Mouse (Mus musculus) heart, adult 2 months (tissue): ENCODE data around the gene Klk9. TPM values are rescaled to one million over a fixed set of nuclear protein-coding genes. Genes with fewer than 3 reads are reported as not detected.

ENCODE experiments used
- DNase-seq, 2 experiments: peaks; one replicate each; pipeline ENCODE4 v3.0.0; 2021
- H3K27ac ChIP-seq: fragments of 200-600 bp; 2 replicates; pipeline ENCODE4 v1.8.1; 2022
- H3K27me3 ChIP-seq: fragments of 200-500 bp; 2 replicates; pipeline ENCODE4 v1.6.1; 2012; ENCODE audit warnings: mild to moderate bottlenecking, low read length, inconsistent platforms, mixed read lengths; ENCODE audit not compliant: control insufficient read depth, insufficient read depth
- H3K36me3 ChIP-seq: fragments of 200-500 bp; 2 replicates; pipeline ENCODE4 v1.6.1; 2012; ENCODE audit warnings: low read length, inconsistent platforms; ENCODE audit not compliant: control insufficient read depth, insufficient read depth
- H3K4me1 ChIP-seq: fragments of 200-500 bp; 2 replicates; pipeline ENCODE4 v1.6.1; 2011; ENCODE audit warnings: low read length; ENCODE audit not compliant: control insufficient read depth, insufficient read depth
- H3K4me3 ChIP-seq: fragments of 200-600 bp; 2 replicates; pipeline ENCODE4 v1.8.1; 2022
- H3K79me2 ChIP-seq: fragments of 200-500 bp; replicated peaks from 2 replicates; pipeline ENCODE4 v1.6.1; 2012; ENCODE audit warnings: mild to moderate bottlenecking, inconsistent platforms, low read length, moderate library complexity, mixed read lengths; ENCODE audit not compliant: control insufficient read depth, insufficient read depth
- H3K9ac ChIP-seq: fragments of 200-500 bp; 2 replicates; pipeline ENCODE4 v1.6.1; 2012; ENCODE audit warnings: low read depth, mild to moderate bottlenecking, control low read depth, inconsistent platforms, low read length, mixed read lengths
- CTCF ChIP-seq: fragments of 200-600 bp; IDR thresholded peaks from 2 replicates; pipeline ENCODE4 v1.8.1; 2022; ENCODE audit warnings: antibody characterized with exemption, mild to moderate bottlenecking, moderate library complexity
- EP300 ChIP-seq: fragments of 200-500 bp; IDR thresholded peaks from 2 replicates; pipeline ENCODE4 v1.6.1; 2011; ENCODE audit warnings: low read depth, low read length, control low read depth; ENCODE audit not compliant: insufficient read depth
- POLR2A ChIP-seq: fragments of 200-500 bp; IDR thresholded peaks from 2 replicates; pipeline ENCODE4 v1.6.1; 2011; ENCODE audit warnings: mild to moderate bottlenecking, low read depth, low read length, control low read depth; ENCODE audit not compliant: insufficient read depth
- WGBS: fragments of 180-500 bp; shearing (Covaris S2); methylation state at CpG from one replicate; pipeline ENCODE4 v1.1.7; 2018; 5-methylcytosine and 5-hydroxymethylcytosine counted together
- intact Hi-C: fragments of 180-260 bp; cut with DNase I; formaldehyde crosslinking; loops from one replicate; pipeline ENCODE4 v1.15.1; 2025
- polyA plus RNA-seq: library from polyadenylated mRNA; depleted of rRNA; stranded (reverse); fragments of >200 nt; gene quantifications from 2 replicates; pipeline ENCODE4 v1.2.3, GENCODE M21; 2012
- total RNA-seq, 2 experiments: library from RNA; stranded (reverse); gene quantifications; 2 replicates each; pipeline ENCODE4 v1.2.3; 2021

Gene Klk9
- total and polyA plus RNA-seq, 3 experiments: 0.12 TPM; not detected in 2

GRCm38 (mm10) chr7:43770701-43771100 is 21.0 kb upstream of the Klk9 start:
- WGBS: 90% methylated on average over 10 of the region's 10 CpGs
- Histone ChIP-seq H3K79me2 (no peaks in the 10 kb centered on the region), H3K27me3 (no peaks in the 10 kb centered on the region), H3K9ac (no peak overlapping the region), H3K27ac (no peak overlapping the region), H3K36me3 (no peaks in the 10 kb centered on the region), H3K4me3 (no peak overlapping the region), H3K4me1 (no peaks in the 10 kb centered on the region)
- no peak for TF ChIP-seq CTCF
- no peak for TF ChIP-seq POLR2A
- TF ChIP-seq EP300: no peak
- intact Hi-C loops: no loop called here
- peak in 1 of 2 experiments; percentile 1 for DNase-seq

GRCm38 (mm10) chr7:43771916-43772315 is 19.8 kb upstream of the Klk9 start:
- intact Hi-C loops: no loop called here

GRCm38 (mm10) chr7:43772901-43773300 is 18.8 kb upstream of the Klk9 start:
- intact Hi-C loops: no loop called here
- Histone ChIP-seq H3K36me3 (no peaks in the 10 kb centered on the region), H3K27ac (no peak overlapping the region), H3K9ac (no peak overlapping the region), H3K79me2 (no peaks in the 10 kb centered on the region), H3K4me1 (no peaks in the 10 kb centered on the region), H3K27me3 (no peaks in the 10 kb centered on the region), H3K4me3 (no peak overlapping the region)
- DNase-seq: peak in 1 of 2 experiments; percentile 0
- WGBS: 63% methylated on average over 3 of the region's 3 CpGs
- no peak for TF ChIP-seq EP300
- TF ChIP-seq CTCF: no peak
- no peak for TF ChIP-seq POLR2A

More at GRCm38 (mm10) chr7:43771916-43772315, 19.8 kb upstream of the Klk9 start:
- Histone ChIP-seq H3K79me2 (no peaks in the 10 kb centered on the region), H3K27me3 (no peaks in the 10 kb centered on the region), H3K9ac (no peak overlapping the region), H3K4me1 (no peaks in the 10 kb centered on the region), H3K27ac (no peak overlapping the region), H3K4me3 (no peak overlapping the region), H3K36me3 (no peaks in the 10 kb centered on the region)
- WGBS: 94% methylated on average over 6 of the region's 6 CpGs
- peak in 1 of 2 experiments; percentile 0 for DNase-seq
- no peak for TF ChIP-seq CTCF
- no peak for TF ChIP-seq POLR2A
- no peak for TF ChIP-seq EP300

GRCm38 (mm10) chr7:43774364-43774763 is 17.3 kb upstream of the Klk9 start, which contains the start of gene Klk11:
TSS of gene Klk11 (plus strand) at chr7:43774604.
- intact Hi-C loops: no loop called here
- TF ChIP-seq POLR2A (no peak), CTCF (no peak), EP300 (no peak)
- DNase-seq: no peak
- no peak within 1 kb of the TSS for H3K9ac ChIP-seq
- no peaks in the 10 kb centered on the region for H3K27me3 ChIP-seq
- no peak within 1 kb of the TSS for H3K27ac ChIP-seq
- no peak within 1 kb of the TSS for H3K4me3 ChIP-seq
- no peaks in the 10 kb centered on the region for H3K4me1 ChIP-seq
- no peaks in the 10 kb centered on the region for H3K79me2 ChIP-seq
- H3K36me3 ChIP-seq: no peaks in the 10 kb centered on the region
- WGBS: 92% methylated on average over 5 of the region's 5 CpGs

- DNase-seq: peak in 1 of 2 experiments; percentile 1
- intact Hi-C loops: no loop called here
- TF ChIP-seq POLR2A (no peak), EP300 (no peak), CTCF (no peak)
- Histone ChIP-seq H3K4me1 (no peaks in the 10 kb centered on the region), H3K79me2 (no peaks in the 10 kb centered on the region), H3K36me3 (no peaks in the 10 kb centered on the region), H3K9ac (no peak overlapping the region), H3K27ac (no peak overlapping the region), H3K4me3 (no peak overlapping the region), H3K27me3 (no peaks in the 10 kb centered on the region)
- 72% methylated on average over 6 of the region's 6 CpGs for WGBS
These were observed 16.9 kb upstream of the Klk9 start for GRCm38 (mm10) chr7:43774802-43775201.

GRCm38 (mm10) chr7:43775311-43776057 is 16.2 kb upstream of the Klk9 start:
- no peak for TF ChIP-seq CTCF
- TF ChIP-seq EP300: no peak
- no peak for TF ChIP-seq POLR2A

More at GRCm38 (mm10) chr7:43775311-43776057, 16.2 kb upstream of the Klk9 start:
- no peak overlapping the region for H3K4me3 ChIP-seq
- no peak overlapping the region for H3K27ac ChIP-seq
- H3K79me2 ChIP-seq: no peaks in the 10 kb centered on the region
- DNase-seq: peak in 1 of 2 experiments; percentile 1
- no peaks in the 10 kb centered on the region for H3K27me3 ChIP-seq
- H3K9ac ChIP-seq: no peak overlapping the region
- H3K4me1 ChIP-seq: 0 out of 2 replicates have a peak, but pooled peaks cover 2% of the 10 kb centered on the region
- H3K36me3 ChIP-seq: no peaks in the 10 kb centered on the region
- WGBS: 60% methylated on average over 7 of the region's 7 CpGs
- intact Hi-C loops: no loop called here
